Mouse (Mus musculus) myocyte (in vitro differentiated cells): ENCODE data around the gene Tex2.
"Not testable (repeated sequence)": the region's sequence is repeated elsewhere in the genome, so short reads cannot be mapped to it uniquely, and the experiment has no call there.

Source experiments
- CEBPB ChIP-seq: IDR thresholded peaks from 2 replicates; pipeline ENCODE4 v1.6.1; 2011; ENCODE audit warnings: mild to moderate bottlenecking, moderate library complexity; ENCODE audit not compliant: poor library complexity, insufficient read depth, severe bottlenecking
- MYOG ChIP-seq, 3 experiments: IDR thresholded peaks; one replicate each; pipeline ENCODE4 v1.6.1; 2011; ENCODE audit warnings: control low read depth in 2 of 3, low read depth in 2 of 3, mild to moderate bottlenecking in 2 of 3; ENCODE audit not compliant: insufficient read length in 2 of 3, control insufficient read depth in 1 of 3, insufficient read depth in 1 of 3

DNA sequence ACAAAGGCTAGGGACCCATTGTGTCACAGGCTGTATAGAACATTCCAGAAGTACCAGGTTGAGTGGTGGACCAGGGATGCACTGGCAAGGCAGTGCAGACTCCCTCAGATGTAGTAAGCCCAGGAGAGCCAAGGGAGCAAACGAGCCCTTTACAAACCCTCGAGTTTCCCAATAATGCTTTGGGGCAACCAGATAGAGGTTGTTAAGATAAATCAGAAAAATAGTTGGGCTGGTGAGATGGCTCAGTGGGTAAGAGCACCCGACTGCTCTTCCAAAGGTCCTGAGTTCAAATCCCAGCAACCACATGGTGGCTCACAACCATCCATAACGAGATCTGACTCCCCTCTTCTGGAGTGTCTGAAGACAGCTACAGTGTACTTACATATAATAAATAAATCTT, 5.5 kb upstream of the Tex2 start:
- not testable (repeated sequence) for TF ChIP-seq CEBPB; MYOG (IDR thresholded peaks at IDR 0.05; ENCODE audit: control insufficient read depth in 1 of 3, insufficient read depth in 1 of 3, insufficient read length in 2 of 3, low read depth in 2 of 3)
